Mouse (Mus musculus): Measurements from ENCODE around the gene Ffar1. TPM values are rescaled to one million over a fixed set of nuclear protein-coding genes. Genes with fewer than 3 reads are reported as not detected.

The Ffar1 gene
- polyA plus RNA-seq, 1 experiment from 2014 or later: not detected

Other genes with a start within 250 kb of the Ffar1 start
- gene Upk1a, start 248.7 kb downstream of the Ffar1 start, polyA plus RNA-seq (2015; fragmentation: Nextera tagmentation; extraction: Ambion mirVana): 0.09 and 0.50 TPM in 2 replicates
- gene Cox6b1, start 235.4 kb downstream of the Ffar1 start, polyA plus RNA-seq (2015; fragmentation: Nextera tagmentation; extraction: Ambion mirVana): 690 and 705 TPM in 2 replicates
- gene Etv2, start 225.7 kb downstream of the Ffar1 start, polyA plus RNA-seq (2015; fragmentation: Nextera tagmentation; extraction: Ambion mirVana): 0.09 TPM in 1 of 2 replicates, not detected in the other
- 58.0 and 59.4 TPM in 2 replicates for gene Rbm42, start 211.2 kb downstream of the Ffar1 start, polyA plus RNA-seq (2015; fragmentation: Nextera tagmentation; extraction: Ambion mirVana)
- gene Haus5, start 196.6 kb downstream of the Ffar1 start, polyA plus RNA-seq (2015; fragmentation: Nextera tagmentation; extraction: Ambion mirVana): 38.2 and 38.7 TPM in 2 replicates
- not detected in 2 replicates for gene Pmis2, start 190.0 kb downstream of the Ffar1 start, polyA plus RNA-seq (2015; fragmentation: Nextera tagmentation; extraction: Ambion mirVana)
- 0.34 and 0.37 TPM in 2 replicates for gene 2200002J24Rik, start 162.6 kb downstream of the Ffar1 start, polyA plus RNA-seq (2015; fragmentation: Nextera tagmentation; extraction: Ambion mirVana)
- gene Atp4a, start 149.4 kb downstream of the Ffar1 start, polyA plus RNA-seq (2015; fragmentation: Nextera tagmentation; extraction: Ambion mirVana): 1.1 and 1.7 TPM in 2 replicates
- gene Tmem147, start 132.0 kb downstream of the Ffar1 start, polyA plus RNA-seq (2015; fragmentation: Nextera tagmentation; extraction: Ambion mirVana): 108 and 121 TPM in 2 replicates
- not detected in 2 replicates for gene Gapdhs, start 117.9 kb downstream of the Ffar1 start, polyA plus RNA-seq (2015; fragmentation: Nextera tagmentation; extraction: Ambion mirVana)
- 0.08 and 0.22 TPM in 2 replicates for gene Sbsn, start 110.1 kb downstream of the Ffar1 start, polyA plus RNA-seq (2015; fragmentation: Nextera tagmentation; extraction: Ambion mirVana)
- 0.17 TPM in 1 of 2 replicates, not detected in the other for gene Dmkn, start 97.8 kb downstream of the Ffar1 start, polyA plus RNA-seq (2015; fragmentation: Nextera tagmentation; extraction: Ambion mirVana)
- gene Krtdap, start 73.7 kb downstream of the Ffar1 start, polyA plus RNA-seq (2015; fragmentation: Nextera tagmentation; extraction: Ambion mirVana): 0.27 TPM in 1 of 2 replicates, not detected in the other
- gene Ffar2, start 37.8 kb downstream of the Ffar1 start, polyA plus RNA-seq (2015; fragmentation: Nextera tagmentation; extraction: Ambion mirVana): 0.35 and 0.46 TPM in 2 replicates
- not detected in 2 replicates for gene Ffar3, start 5.4 kb downstream of the Ffar1 start, polyA plus RNA-seq (2015; fragmentation: Nextera tagmentation; extraction: Ambion mirVana)
- 0.07 and 0.16 TPM in 2 replicates for gene Cd22, start 18.8 kb upstream of the Ffar1 start, polyA plus RNA-seq (2015; fragmentation: Nextera tagmentation; extraction: Ambion mirVana)
- 0.16 and 0.20 TPM in 2 replicates for gene Mag, start 53.3 kb upstream of the Ffar1 start, polyA plus RNA-seq (2015; fragmentation: Nextera tagmentation; extraction: Ambion mirVana)
- not detected in 2 replicates for gene Hamp2, start 63.1 kb upstream of the Ffar1 start, polyA plus RNA-seq (2015; fragmentation: Nextera tagmentation; extraction: Ambion mirVana)
- 2.0 and 3.7 TPM in 2 replicates for gene Hamp, start 82.5 kb upstream of the Ffar1 start, polyA plus RNA-seq (2015; fragmentation: Nextera tagmentation; extraction: Ambion mirVana)
- gene Usf2, start 95.2 kb upstream of the Ffar1 start, polyA plus RNA-seq (2015; fragmentation: Nextera tagmentation; extraction: Ambion mirVana): 9.7 and 10.4 TPM in 2 replicates
- gene Lsr, start 111.9 kb upstream of the Ffar1 start, polyA plus RNA-seq (2015; fragmentation: Nextera tagmentation; extraction: Ambion mirVana): 20.9 and 22.3 TPM in 2 replicates
- 2.1 TPM in 2 replicates for gene Fam187b, start 112.2 kb upstream of the Ffar1 start, polyA plus RNA-seq (2015; fragmentation: Nextera tagmentation; extraction: Ambion mirVana)
- gene Fxyd5, start 180.9 kb upstream of the Ffar1 start, polyA plus RNA-seq (2015; fragmentation: Nextera tagmentation; extraction: Ambion mirVana): 17.3 and 19.2 TPM in 2 replicates
- gene Fxyd7, start 189.9 kb upstream of the Ffar1 start, polyA plus RNA-seq (2015; fragmentation: Nextera tagmentation; extraction: Ambion mirVana): 0.17 and 0.47 TPM in 2 replicates
- 41.1 and 44.2 TPM in 2 replicates for gene Fxyd1, start 195.6 kb upstream of the Ffar1 start, polyA plus RNA-seq (2015; fragmentation: Nextera tagmentation; extraction: Ambion mirVana)
- gene Lgi4, start 197.8 kb upstream of the Ffar1 start, polyA plus RNA-seq (2015; fragmentation: Nextera tagmentation; extraction: Ambion mirVana): 0.07 and 0.13 TPM in 2 replicates
- 0.52 and 1.1 TPM in 2 replicates for gene Fxyd3, start 215.1 kb upstream of the Ffar1 start, polyA plus RNA-seq (2015; fragmentation: Nextera tagmentation; extraction: Ambion mirVana)